Mouse (Mus musculus) heart, embryonic 15.5 days (tissue): Measurements from ENCODE around the gene Zfp3. TPM values are rescaled to one million over a fixed set of nuclear protein-coding genes. Genes with fewer than 3 reads are reported as not detected.
"Not testable (repeated sequence)": the region's sequence is repeated elsewhere in the genome, so short reads cannot be mapped to it uniquely, and the experiment has no call there.

Experiments used
- ATAC-seq: fragments of 200-750 bp; cut with Nextera tagmentation; replicated peaks from 2 replicates; pipeline ENCODE4 v1.8.0; 2017; ENCODE audit warnings: low read depth, moderate TSS enrichment; ENCODE audit not compliant: insufficient number of reproducible peaks, insufficient read depth, low FRiP score
- H3K27ac ChIP-seq: fragments of 300-500 bp; sonication (generic); 2 replicates; pipeline ENCODE4 v1.5.1; 2015; ENCODE audit warnings: mild to moderate bottlenecking, inconsistent platforms
- H3K27me3 ChIP-seq: fragments of 300-500 bp; sonication (generic); 2 replicates; pipeline ENCODE4 v1.6.1; 2015; ENCODE audit warnings: inconsistent platforms
- H3K36me3 ChIP-seq: fragments of 300-500 bp; sonication (generic); 2 replicates; pipeline ENCODE4 v1.6.1; 2015; ENCODE audit warnings: mild to moderate bottlenecking, inconsistent platforms
- H3K4me1 ChIP-seq: fragments of 300-500 bp; sonication (generic); replicated peaks from 2 replicates; pipeline ENCODE4 v1.6.1; 2015; ENCODE audit warnings: inconsistent platforms
- H3K4me2 ChIP-seq: fragments of 300-500 bp; sonication (generic); 2 replicates; pipeline ENCODE4 v1.6.1; 2015; ENCODE audit warnings: inconsistent platforms, mild to moderate bottlenecking, moderate library complexity
- H3K4me3 ChIP-seq: fragments of 300-500 bp; sonication (generic); 2 replicates; pipeline ENCODE4 v1.5.1; 2015; ENCODE audit warnings: mild to moderate bottlenecking, inconsistent platforms
- H3K9ac ChIP-seq: fragments of 300-500 bp; sonication (generic); 2 replicates; pipeline ENCODE4 v1.6.1; 2015; ENCODE audit warnings: mild to moderate bottlenecking, inconsistent platforms
- H3K9me3 ChIP-seq: fragments of 300-500 bp; sonication (generic); replicated peaks from 2 replicates; pipeline ENCODE4 v1.6.1; 2016; ENCODE audit warnings: inconsistent platforms
- WGBS: fragments of 180-500 bp; shearing (Covaris S2); methylation state at CpG from one replicate; pipeline ENCODE4 v1.1.7; 2015; ENCODE audit warnings: mixed read lengths; 5-methylcytosine and 5-hydroxymethylcytosine counted together
- polyA plus RNA-seq: library from polyadenylated mRNA; unstranded; fragments of >200 nt; fragmentation: Nextera tagmentation; extraction: Ambion mirVana; gene quantifications from 2 replicates; pipeline ENCODE4 v1.2.1, GENCODE M21; 2015

Gene Zfp3
- polyA plus RNA-seq, 1 experiment from 2014 or later, result 9.3 TPM

DNA sequence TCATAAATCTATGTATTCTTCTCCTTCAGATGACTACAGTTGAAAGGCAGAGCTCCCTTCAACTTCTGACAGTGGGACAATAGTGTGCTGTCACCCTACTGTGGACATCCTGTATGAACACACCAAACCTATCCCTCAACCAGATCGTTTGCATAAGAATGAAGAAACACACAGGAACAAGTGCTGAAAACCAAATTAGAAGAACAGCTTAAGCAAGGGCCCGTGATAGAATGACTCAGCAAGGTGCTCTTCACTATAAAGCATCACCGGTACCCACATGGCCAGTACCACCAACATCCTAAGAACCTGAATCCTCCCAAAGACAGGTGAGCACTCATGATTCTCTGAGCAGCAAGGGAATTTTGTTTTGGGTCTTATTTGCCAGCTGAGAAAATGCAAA lies 3.6 kb upstream of the Zfp3 start:
- not testable (repeated sequence) for H3K27me3 ChIP-seq, H3K36me3 ChIP-seq, H3K9ac ChIP-seq, H3K4me3 ChIP-seq, H3K4me2 ChIP-seq, H3K4me1 ChIP-seq, H3K27ac ChIP-seq, H3K9me3 ChIP-seq, ATAC-seq
- WGBS, result 61% methylated on average over 3 of the region's 3 CpGs

DNA sequence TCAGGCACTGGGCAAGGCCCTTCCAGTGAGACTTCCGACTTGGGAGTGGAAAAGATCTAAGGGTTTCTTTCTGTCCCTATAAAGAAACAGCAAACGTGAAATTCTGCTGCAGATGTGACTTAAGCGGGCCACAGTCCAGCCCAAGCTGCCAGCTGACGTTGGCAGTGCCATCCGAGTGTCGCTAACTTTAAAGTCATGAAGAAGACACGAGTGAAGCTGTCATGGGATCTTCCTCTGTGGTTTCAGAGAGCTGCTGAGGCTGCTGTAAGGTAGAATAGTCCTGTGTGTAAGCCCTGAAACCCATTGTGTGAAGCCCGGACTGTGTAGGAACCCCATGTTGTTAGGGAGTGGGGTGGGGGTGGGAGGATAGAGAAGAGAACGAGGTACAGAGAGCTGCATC lies 1.4 kb upstream of the Zfp3 start:
- peaks cover 2% of the 10 kb centered on the region; the same call in 1 of the 2 replicates for H3K36me3 ChIP-seq
- H3K4me2 ChIP-seq, result no peak overlapping the region
- H3K27ac ChIP-seq, result no peak overlapping the region
- WGBS, result 71% methylated on average over 9 of the region's 9 CpGs
- H3K4me3 ChIP-seq, result no peak overlapping the region
- no peak for ATAC-seq
- H3K9ac ChIP-seq, result no peak overlapping the region
- peaks cover 18% of the 10 kb centered on the region for H3K4me1 ChIP-seq
- H3K9me3 ChIP-seq, result no peaks in the 10 kb centered on the region
- no peaks in the 10 kb centered on the region for H3K27me3 ChIP-seq

DNA sequence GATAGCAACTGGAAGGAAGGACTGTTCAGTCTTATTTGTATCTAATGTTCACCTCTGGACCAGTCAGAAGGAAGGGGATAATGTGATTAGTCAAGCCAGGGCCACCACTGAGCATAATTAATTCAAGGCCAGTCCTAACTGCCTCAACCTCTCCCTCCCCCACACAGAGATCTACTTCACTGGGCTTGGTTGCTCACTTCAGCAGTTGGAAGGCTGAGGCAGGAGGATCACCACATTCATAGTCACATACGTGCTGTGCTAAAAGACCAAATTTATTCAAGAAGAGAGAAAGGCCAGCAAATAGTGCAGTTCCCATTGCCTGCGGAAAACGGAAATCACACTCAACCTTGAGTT lies 450 bp upstream of the Zfp3 start:
- Histone ChIP-seq H3K27ac (peak overlapping the region; percentile 96), H3K4me3 (peak overlapping the region; percentile 83), H3K36me3 (peaks cover 11% of the 10 kb centered on the region; the same call in 1 of the 2 replicates), H3K4me1 (peaks cover 18% of the 10 kb centered on the region), H3K4me2 (peak overlapping the region; percentile 78), H3K27me3 (no peaks in the 10 kb centered on the region), H3K9me3 (no peaks in the 10 kb centered on the region), H3K9ac (peak overlapping the region; percentile 89)
- WGBS, result 22% methylated on average over 3 of the region's 3 CpGs
- no peak for ATAC-seq

DNA sequence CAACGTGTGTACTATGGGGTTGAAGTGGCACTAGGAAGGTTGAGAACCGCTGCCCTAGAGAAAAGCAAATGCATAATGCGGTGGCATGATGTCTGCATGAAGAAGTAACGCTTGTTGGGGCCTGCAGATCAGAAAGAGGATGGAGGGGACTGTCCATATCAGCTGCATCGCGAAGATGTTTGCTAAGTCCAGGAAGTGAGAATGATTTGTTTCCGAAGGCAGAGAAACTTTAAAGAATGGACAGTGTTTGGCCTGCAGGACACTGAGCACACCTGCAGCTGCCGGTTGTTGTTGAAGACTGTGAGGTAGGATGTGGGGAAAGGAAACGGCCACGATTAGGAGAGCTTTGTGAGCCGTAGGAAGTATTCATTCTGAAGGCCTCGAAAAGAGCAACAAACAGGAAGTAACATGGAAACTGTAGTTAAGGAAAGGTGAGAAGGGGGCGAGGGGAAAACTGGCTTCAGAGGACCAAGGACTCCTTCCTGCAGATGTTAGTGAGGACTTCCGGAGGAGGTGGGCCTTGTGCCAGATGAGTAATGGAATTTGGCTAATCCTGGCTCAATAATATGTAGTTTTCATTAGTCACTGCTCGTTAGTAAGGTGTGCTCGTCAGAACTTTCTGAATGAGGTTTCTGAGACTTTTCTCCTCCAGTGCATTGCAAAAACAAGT lies 1.9 kb downstream of the Zfp3 start:
- Histone ChIP-seq H3K4me2 (peak overlapping the region; percentile 78; the same call in 1 of the 2 replicates), H3K9me3 (no peaks in the 10 kb centered on the region), H3K27ac (peak overlapping the region; percentile 96), H3K4me1 (peaks cover 18% of the 10 kb centered on the region), H3K36me3 (peaks cover 12% of the 10 kb centered on the region; the same call in 1 of the 2 replicates), H3K27me3 (no peaks in the 10 kb centered on the region), H3K9ac (no peak overlapping the region), H3K4me3 (no peak overlapping the region)
- no peak for ATAC-seq
- WGBS, result 68% methylated on average over 16 of the region's 16 CpGs

DNA sequence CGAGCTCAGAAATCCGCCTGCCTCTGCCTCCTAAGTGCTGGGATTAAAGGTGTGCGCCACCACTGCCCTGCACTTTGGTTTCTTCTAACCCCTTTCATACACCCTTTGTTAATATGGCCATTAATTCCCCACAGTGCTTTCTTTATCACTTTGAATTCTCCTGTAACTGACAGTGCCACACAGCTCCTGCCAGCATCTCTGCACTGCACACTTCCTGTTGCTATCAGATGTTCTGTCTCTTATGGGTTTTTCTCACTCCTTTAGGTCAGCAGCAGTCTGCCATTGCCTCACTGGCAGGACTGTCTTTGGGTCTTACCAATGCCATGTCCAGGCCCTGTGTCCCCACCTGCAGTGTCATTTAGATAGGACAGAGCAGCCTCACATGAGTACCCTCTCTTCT lies 6.8 kb downstream of the Zfp3 start:
- Histone ChIP-seq H3K36me3 (peaks cover 34% of the 10 kb centered on the region), H3K27ac (no peak overlapping the region), H3K4me3 (no peak overlapping the region), H3K4me2 (no peak overlapping the region), H3K27me3 (no peaks in the 10 kb centered on the region), H3K9ac (no peak overlapping the region), H3K4me1 (peaks cover 7% of the 10 kb centered on the region; the same call in 1 of the 2 replicates), H3K9me3 (no peaks in the 10 kb centered on the region)
- ATAC-seq, result no peak
- 94% methylated on average over 3 of the region's 3 CpGs for WGBS

DNA sequence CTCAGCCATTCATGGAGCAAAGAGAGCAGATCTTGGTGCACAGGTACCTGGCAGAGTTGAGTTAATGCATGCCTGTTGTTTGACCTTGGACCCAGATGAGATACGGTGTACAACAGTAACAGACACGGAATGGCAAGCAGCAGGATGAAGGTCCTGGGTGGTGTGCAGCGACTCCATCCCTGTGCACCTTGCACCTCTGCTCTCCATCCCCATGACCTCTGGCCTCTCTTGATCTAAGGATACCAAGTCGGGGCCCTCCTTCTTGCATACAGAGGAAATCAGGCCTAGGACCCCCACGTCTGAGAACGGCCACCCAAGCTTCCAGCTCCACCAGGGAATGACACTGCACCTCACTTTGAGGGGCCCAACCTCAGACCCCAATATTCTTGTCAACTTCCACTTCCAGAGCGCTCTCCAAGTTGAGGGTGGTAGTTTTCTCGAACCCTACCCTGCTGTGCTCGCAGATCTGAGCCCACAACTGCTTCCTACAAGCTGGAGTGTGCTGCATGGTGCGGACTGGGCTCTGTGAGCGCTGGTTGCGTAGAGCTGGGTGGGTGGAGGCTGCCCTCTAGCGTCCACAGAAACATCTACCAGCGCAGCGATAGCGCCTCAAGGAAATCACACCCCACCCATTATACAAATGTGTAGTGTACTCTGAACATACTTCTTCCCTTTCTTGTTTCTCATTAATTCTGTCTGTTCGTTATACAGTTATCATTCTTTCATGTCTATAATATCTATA lies 13.0 kb downstream of the Zfp3 start:
- no peaks in the 10 kb centered on the region for H3K27me3 ChIP-seq
- peak; percentile 78 for ATAC-seq

DNA sequence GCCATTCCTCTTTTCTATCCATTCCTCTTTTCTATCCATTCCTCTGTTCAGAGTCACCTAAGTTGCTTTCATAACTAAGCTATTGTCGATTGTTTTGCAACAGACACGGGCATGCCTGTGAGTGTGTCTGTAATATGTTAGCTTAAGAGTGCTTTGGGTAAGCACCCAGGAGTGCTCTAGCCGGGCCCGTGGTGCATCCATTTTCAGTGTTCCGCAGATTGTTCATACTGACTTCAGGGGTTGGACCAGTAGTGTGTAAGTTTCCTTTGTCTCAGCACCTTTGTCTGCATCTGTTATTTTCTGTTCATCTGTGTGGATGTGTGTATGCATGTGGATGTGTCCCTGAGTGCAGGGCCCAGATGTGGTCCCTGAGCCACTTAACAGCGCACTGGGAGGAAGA lies 13.6 kb downstream of the Zfp3 start:
- no peak overlapping the region for H3K27ac ChIP-seq
- no peak overlapping the region for H3K4me2 ChIP-seq
- H3K4me1 ChIP-seq, result peaks cover 8% of the 10 kb centered on the region
- no peaks in the 10 kb centered on the region for H3K27me3 ChIP-seq
- no peak for ATAC-seq
- WGBS, result 62% methylated on average over 6 of the region's 6 CpGs
- H3K4me3 ChIP-seq, result no peak overlapping the region
- no peaks in the 10 kb centered on the region for H3K9me3 ChIP-seq
- H3K36me3 ChIP-seq, result peaks cover 5% of the 10 kb centered on the region
- H3K9ac ChIP-seq, result no peak overlapping the region

More for the DNA sequence above, 13.0 kb downstream of the Zfp3 start:
- Histone ChIP-seq H3K9ac (no peak overlapping the region), H3K4me3 (no peak overlapping the region), H3K4me1 (peaks cover 8% of the 10 kb centered on the region), H3K27ac (no peak overlapping the region), H3K36me3 (peaks cover 11% of the 10 kb centered on the region), H3K9me3 (no peaks in the 10 kb centered on the region), H3K4me2 (0 out of 2 replicates have a peak overlapping the region, but pooled peaks have one; percentile 22)
- 24% methylated on average over 17 of the region's 17 CpGs for WGBS

DNA sequence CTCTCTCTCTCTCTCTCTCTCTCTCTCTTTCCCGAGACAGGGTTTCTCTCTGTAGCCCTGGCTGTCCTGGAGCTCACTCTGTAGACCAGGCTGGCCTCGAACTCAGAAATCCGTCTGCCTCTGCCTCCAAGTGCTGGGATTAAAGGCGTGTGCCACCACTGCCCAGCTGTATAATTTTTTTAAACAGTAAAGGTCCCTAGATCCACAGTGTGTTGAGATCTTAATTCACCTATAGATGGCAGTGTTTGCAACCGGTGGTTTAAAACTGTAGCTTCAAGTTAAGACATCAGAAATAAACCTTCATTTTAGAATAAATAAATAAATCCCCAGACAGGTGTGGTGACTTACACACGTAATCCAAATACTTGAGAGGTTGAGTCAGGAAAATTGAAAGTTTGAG lies 14.0 kb downstream of the Zfp3 start:
- WGBS, result 25% methylated on average over 6 of the region's 6 CpGs
- H3K27me3 ChIP-seq, H3K36me3 ChIP-seq, H3K4me3 ChIP-seq, H3K9ac ChIP-seq, H3K9me3 ChIP-seq, H3K4me1 ChIP-seq, H3K27ac ChIP-seq, ATAC-seq, H3K4me2 ChIP-seq: not testable (repeated sequence)

DNA sequence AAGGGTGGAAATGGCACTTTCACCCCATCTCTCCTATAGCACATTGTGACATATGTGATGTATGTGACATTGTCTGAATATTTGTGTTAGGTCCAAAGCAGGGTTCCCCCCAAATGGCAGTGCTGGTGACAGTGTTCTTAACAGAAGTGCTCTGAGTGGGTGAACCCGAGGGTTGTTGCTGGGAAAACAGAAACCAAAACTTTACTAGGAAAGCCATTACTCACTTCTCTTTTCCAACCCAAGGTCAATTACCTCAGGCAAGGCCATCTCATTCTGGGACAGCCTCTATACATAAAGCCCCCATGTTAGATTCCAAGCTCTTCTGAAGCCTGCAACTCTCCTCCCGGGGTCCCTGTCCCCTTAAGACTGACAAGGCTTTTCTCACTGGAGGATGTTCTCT lies 21.9 kb downstream of the Zfp3 start:
- WGBS, result 39% methylated on average over 2 of the region's 2 CpGs
- no peaks in the 10 kb centered on the region for H3K4me1 ChIP-seq

DNA sequence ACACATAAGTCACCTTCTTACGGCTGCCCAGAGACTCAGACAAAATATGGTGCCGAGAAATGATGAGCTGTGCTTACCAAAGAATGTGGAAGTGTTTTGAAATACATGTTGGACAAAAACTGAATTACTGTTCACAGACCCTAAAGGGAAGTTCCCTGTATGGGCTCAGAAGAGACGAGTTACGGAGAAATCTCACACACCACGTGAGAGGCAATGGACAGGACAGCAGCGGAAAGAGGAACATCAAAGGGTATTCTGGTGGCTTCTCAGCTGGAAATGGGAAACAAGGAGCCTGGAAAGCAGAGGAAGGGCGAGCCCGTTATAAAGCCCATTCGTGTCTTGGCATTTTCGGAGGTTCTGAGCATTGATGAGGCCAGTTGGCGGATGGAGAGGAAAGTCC lies 23.0 kb downstream of the Zfp3 start:
- no peak overlapping the region for H3K9ac ChIP-seq
- H3K27ac ChIP-seq, result no peak overlapping the region
- no peak for ATAC-seq
- WGBS, result 66% methylated on average over 11 of the region's 11 CpGs
- H3K4me3 ChIP-seq, result no peak overlapping the region
- H3K27me3 ChIP-seq, result no peaks in the 10 kb centered on the region; the same call in 1 of the 2 replicates
- no peaks in the 10 kb centered on the region for H3K36me3 ChIP-seq
- no peak overlapping the region for H3K4me2 ChIP-seq
- H3K4me1 ChIP-seq, result no peaks in the 10 kb centered on the region
- no peaks in the 10 kb centered on the region for H3K9me3 ChIP-seq

More for the DNA sequence above, 21.9 kb downstream of the Zfp3 start:
- Histone ChIP-seq H3K27ac (no peak overlapping the region), H3K36me3 (no peaks in the 10 kb centered on the region), H3K9ac (no peak overlapping the region), H3K4me2 (no peak overlapping the region), H3K9me3 (no peaks in the 10 kb centered on the region), H3K27me3 (no peaks in the 10 kb centered on the region), H3K4me3 (no peak overlapping the region)
- no peak for ATAC-seq

DNA sequence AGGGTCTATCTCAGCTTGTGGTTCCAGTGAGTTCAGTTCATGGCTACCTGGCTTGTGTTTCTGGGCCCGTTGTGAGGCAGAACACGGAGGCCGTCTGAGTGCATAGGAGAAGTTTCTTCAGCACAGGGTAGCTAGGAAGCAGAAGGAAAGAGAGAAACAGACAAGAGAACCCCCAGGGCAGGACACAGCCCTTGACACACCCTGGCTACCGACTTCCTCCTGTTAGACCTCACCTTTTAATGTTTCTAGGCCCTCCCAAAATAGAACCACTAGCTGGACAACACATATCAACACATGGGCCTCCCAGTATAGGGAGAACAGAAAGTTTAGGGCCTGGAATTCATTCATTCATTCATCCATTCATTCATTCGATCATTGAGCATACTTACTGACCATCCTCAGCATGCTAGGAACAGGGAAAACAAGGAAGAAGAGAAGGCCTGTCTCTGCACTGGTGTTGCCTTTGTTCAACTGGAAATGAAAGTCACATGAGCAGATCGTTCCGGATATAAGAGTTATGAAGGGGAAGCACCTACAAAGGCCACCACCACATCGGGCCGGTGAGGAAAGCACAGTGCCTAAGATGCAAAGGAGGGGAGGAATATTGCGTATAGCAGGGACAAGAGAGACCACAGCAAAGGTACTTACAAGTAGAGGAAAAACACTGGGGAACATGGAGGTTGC lies 25.1 kb downstream of the Zfp3 start:
- Histone ChIP-seq H3K4me1 (no peaks in the 10 kb centered on the region), H3K4me2 (no peak overlapping the region), H3K36me3 (no peaks in the 10 kb centered on the region), H3K4me3 (no peak overlapping the region), H3K27ac (no peak overlapping the region), H3K9ac (no peak overlapping the region), H3K27me3 (no peaks in the 10 kb centered on the region; the same call in 1 of the 2 replicates), H3K9me3 (no peaks in the 10 kb centered on the region)
- no peak for ATAC-seq
- 79% methylated on average over 10 of the region's 10 CpGs for WGBS
